Comparison of ENCODE assay signal across 27 mouse cellular contexts in genomic region chr3:9487644-9488043, GRCm38 (mm10).
"Had no signal": no experiment of that assay in that cellular context is flagged by ENCODE, and none has a peak within 500 bp of the region (broad histone marks: within the 10 kb centered on the region; RNA-seq: fewer than 3 reads in every experiment).

No protein-coding gene starts in this region.

- H3K27ac ChIP-seq: gastrocnemius, adult 2 months; heart, embryonic 13.5 days; heart, embryonic 15.5 days; hindbrain, embryonic 13.5 days; hindbrain, embryonic 15.5 days; hindbrain, postnatal 0 days; kidney, embryonic 15.5 days; kidney, postnatal 0 days; left cerebral cortex, adult 2 months; limb, embryonic 10.5 days; limb, embryonic 12.5 days; liver, embryonic 13.5 days; liver, embryonic 15.5 days had no signal

- H3K27me3 ChIP-seq: heart, embryonic 13.5 days; heart, embryonic 15.5 days; hindbrain, embryonic 13.5 days; hindbrain, embryonic 15.5 days; kidney, embryonic 15.5 days; limb, embryonic 12.5 days; liver, embryonic 13.5 days; liver, embryonic 15.5 days had no signal

- ATAC-seq: hindbrain, postnatal 0 days; intestine, embryonic 16.5 days had no signal

- H3K4me2 ChIP-seq: heart, embryonic 11.5 days; heart, embryonic 13.5 days; heart, embryonic 15.5 days; hindbrain, embryonic 13.5 days; hindbrain, embryonic 15.5 days; kidney, embryonic 15.5 days; limb, embryonic 12.5 days; liver, embryonic 11.5 days; liver, embryonic 13.5 days; liver, embryonic 15.5 days had no signal

- H3K36me3 ChIP-seq: heart, embryonic 13.5 days; heart, embryonic 15.5 days; hindbrain, embryonic 13.5 days; hindbrain, embryonic 15.5 days; kidney, embryonic 15.5 days; limb, embryonic 10.5 days; limb, embryonic 12.5 days; liver, embryonic 13.5 days; liver, embryonic 15.5 days had no signal

- H3K9ac ChIP-seq: heart, embryonic 13.5 days; heart, embryonic 15.5 days; hindbrain, embryonic 13.5 days; hindbrain, embryonic 15.5 days; kidney, embryonic 15.5 days; limb, embryonic 12.5 days; liver, embryonic 13.5 days; liver, embryonic 15.5 days had no signal

- H3K4me3 ChIP-seq: gastrocnemius, adult 2 months; heart, embryonic 13.5 days; heart, embryonic 15.5 days; hindbrain, embryonic 13.5 days; hindbrain, embryonic 15.5 days; kidney, embryonic 15.5 days; left cerebral cortex, adult 2 months; limb, embryonic 10.5 days; limb, embryonic 12.5 days; liver, embryonic 13.5 days; liver, embryonic 15.5 days had no signal

- H3K9me3 ChIP-seq: heart, embryonic 13.5 days; heart, embryonic 15.5 days; hindbrain, embryonic 13.5 days; hindbrain, embryonic 15.5 days; kidney, embryonic 15.5 days; limb, embryonic 10.5 days; limb, embryonic 12.5 days; liver, embryonic 13.5 days; liver, embryonic 15.5 days had no signal

- DNase-seq: gastrocnemius, adult 2 months; gastrocnemius, postnatal 10 days; gastrocnemius, postnatal 25 days; heart, adult 18-20 months; heart, postnatal 14 days; heart, postnatal 36 days; kidney, adult 11 months; kidney, adult 2 months; kidney, adult 9 months; kidney, postnatal 14 days; kidney, postnatal 36 days; liver; liver, embryonic 13.5 days had no signal

- H3K4me1 ChIP-seq: hindbrain, embryonic 15.5 days; kidney, embryonic 15.5 days; limb, embryonic 10.5 days; limb, embryonic 12.5 days; liver, embryonic 15.5 days had no signal
